Mouse (Mus musculus): ENCODE measurements around the gene Hcfc2. TPM values are rescaled to one million over a fixed set of nuclear protein-coding genes. Genes with fewer than 3 reads are reported as not detected.

Gene Hcfc2
- polyA plus RNA-seq, 1 experiment: 33.1 TPM

- no peak overlapping the region for H3K27ac ChIP-seq (ENCODE audit: insufficient read depth, low read length)
- peaks cover 2% of the 10 kb centered on the region; the same call in 1 of the 2 replicates for H3K4me1 ChIP-seq (ENCODE audit: control insufficient read depth, insufficient read depth, low read length)
- TF ChIP-seq CTCF (IDR thresholded peaks at IDR 0.05; ENCODE audit: extremely low read depth, insufficient read depth, low read length): no peak
- no peak overlapping the region for H3K4me3 ChIP-seq (ENCODE audit: insufficient read depth, low read length)
These were observed 1.4 kb downstream of the Hcfc2 start for GRCm38 (mm10) chr10:82697305-82697898.

GRCm38 (mm10) chr10:82698712-82699261 is 2.8 kb downstream of the Hcfc2 start:
- H3K27ac ChIP-seq (ENCODE audit: insufficient read depth, low read length): peak overlapping the region; percentile 78
- H3K4me3 ChIP-seq (ENCODE audit: insufficient read depth, low read length): peak overlapping the region; percentile 85
- no peak for TF ChIP-seq CTCF (IDR thresholded peaks at IDR 0.05; ENCODE audit: extremely low read depth, insufficient read depth, low read length)
- TF ChIP-seq POLR2A (IDR thresholded peaks at IDR 0.05; ENCODE audit: extremely low read depth, insufficient read depth, low read length): peak; percentile 32; the same call in 1 of the 2 replicates
- peaks cover 2% of the 10 kb centered on the region; the same call in 1 of the 2 replicates for H3K4me1 ChIP-seq (ENCODE audit: control insufficient read depth, insufficient read depth, low read length)

- H3K27ac ChIP-seq (ENCODE audit: insufficient read depth, low read length): peak overlapping the region; percentile 78
- peak overlapping the region; percentile 85 for H3K4me3 ChIP-seq (ENCODE audit: insufficient read depth, low read length)
- no peak for TF ChIP-seq CTCF (IDR thresholded peaks at IDR 0.05; ENCODE audit: extremely low read depth, insufficient read depth, low read length)
- TF ChIP-seq POLR2A (IDR thresholded peaks at IDR 0.05; ENCODE audit: extremely low read depth, insufficient read depth, low read length): no peak
- H3K4me1 ChIP-seq (ENCODE audit: control insufficient read depth, insufficient read depth, low read length): peaks cover 2% of the 10 kb centered on the region; the same call in 1 of the 2 replicates
These were observed 3.5 kb downstream of the Hcfc2 start for GRCm38 (mm10) chr10:82699296-82699941.

GRCm38 (mm10) chr10:82741354-82741753 is 45.4 kb downstream of the Hcfc2 start:
- TF ChIP-seq CTCF (IDR thresholded peaks at IDR 0.05; ENCODE audit: extremely low read depth, insufficient read depth, low read length) (no peak), POLR2A (IDR thresholded peaks at IDR 0.05; ENCODE audit: extremely low read depth, insufficient read depth, low read length) (no peak)
- H3K27ac ChIP-seq (ENCODE audit: insufficient read depth, low read length): no peak overlapping the region
- no peak overlapping the region for H3K4me3 ChIP-seq (ENCODE audit: insufficient read depth, low read length)
- H3K4me1 ChIP-seq (ENCODE audit: control insufficient read depth, insufficient read depth, low read length): no peaks in the 10 kb centered on the region; the same call in 1 of the 2 replicates

GRCm38 (mm10) chr10:82741876-82742275 is 45.9 kb downstream of the Hcfc2 start:
- Histone ChIP-seq H3K4me1 (ENCODE audit: control insufficient read depth, insufficient read depth, low read length) (no peaks in the 10 kb centered on the region; the same call in 1 of the 2 replicates), H3K4me3 (ENCODE audit: insufficient read depth, low read length) (no peak overlapping the region), H3K27ac (ENCODE audit: insufficient read depth, low read length) (no peak overlapping the region)
- TF ChIP-seq POLR2A (IDR thresholded peaks at IDR 0.05; ENCODE audit: extremely low read depth, insufficient read depth, low read length) (no peak), CTCF (IDR thresholded peaks at IDR 0.05; ENCODE audit: extremely low read depth, insufficient read depth, low read length) (no peak)

GRCm38 (mm10) chr10:82742578-82742977 is 46.6 kb downstream of the Hcfc2 start:
- no peaks in the 10 kb centered on the region; the same call in 1 of the 2 replicates for H3K4me1 ChIP-seq (ENCODE audit: control insufficient read depth, insufficient read depth, low read length)
- H3K27ac ChIP-seq (ENCODE audit: insufficient read depth, low read length): no peak overlapping the region
- TF ChIP-seq CTCF (IDR thresholded peaks at IDR 0.05; ENCODE audit: extremely low read depth, insufficient read depth, low read length) (no peak), POLR2A (IDR thresholded peaks at IDR 0.05; ENCODE audit: extremely low read depth, insufficient read depth, low read length) (no peak)
- no peak overlapping the region for H3K4me3 ChIP-seq (ENCODE audit: insufficient read depth, low read length)

GRCm38 (mm10) chr10:82744296-82744695 is 48.3 kb downstream of the Hcfc2 start:
- no peak overlapping the region for H3K4me3 ChIP-seq (ENCODE audit: insufficient read depth, low read length)
- TF ChIP-seq POLR2A (IDR thresholded peaks at IDR 0.05; ENCODE audit: extremely low read depth, insufficient read depth, low read length) (no peak), CTCF (IDR thresholded peaks at IDR 0.05; ENCODE audit: extremely low read depth, insufficient read depth, low read length) (no peak)
- no peak overlapping the region for H3K27ac ChIP-seq (ENCODE audit: insufficient read depth, low read length)
- H3K4me1 ChIP-seq (ENCODE audit: control insufficient read depth, insufficient read depth, low read length): no peaks in the 10 kb centered on the region; the same call in 1 of the 2 replicates

GRCm38 (mm10) chr10:82745301-82745700 is 49.3 kb downstream of the Hcfc2 start:
- H3K4me1 ChIP-seq (ENCODE audit: control insufficient read depth, insufficient read depth, low read length): no peaks in the 10 kb centered on the region; the same call in 1 of the 2 replicates
- no peak overlapping the region for H3K27ac ChIP-seq (ENCODE audit: insufficient read depth, low read length)
- TF ChIP-seq POLR2A (IDR thresholded peaks at IDR 0.05; ENCODE audit: extremely low read depth, insufficient read depth, low read length): no peak
- TF ChIP-seq CTCF (IDR thresholded peaks at IDR 0.05; ENCODE audit: extremely low read depth, insufficient read depth, low read length): no peak

GRCm38 (mm10) chr10:82746988-82747850 is 51.3 kb downstream of the Hcfc2 start:
- no peak for TF ChIP-seq POLR2A (IDR thresholded peaks at IDR 0.05; ENCODE audit: extremely low read depth, insufficient read depth, low read length)
- no peak for TF ChIP-seq CTCF (IDR thresholded peaks at IDR 0.05; ENCODE audit: extremely low read depth, insufficient read depth, low read length)
- Histone ChIP-seq H3K27ac (ENCODE audit: insufficient read depth, low read length) (no peak overlapping the region), H3K4me3 (ENCODE audit: insufficient read depth, low read length) (no peak overlapping the region), H3K4me1 (ENCODE audit: control insufficient read depth, insufficient read depth, low read length) (no peaks in the 10 kb centered on the region; the same call in 1 of the 2 replicates)

More at GRCm38 (mm10) chr10:82745301-82745700, 49.3 kb downstream of the Hcfc2 start:
- H3K4me3 ChIP-seq (ENCODE audit: insufficient read depth, low read length): no peak overlapping the region

Measured in cortical plate, adult 2 months (tissue).